Mouse (Mus musculus) forebrain, embryonic 14.5 days (tissue): ENCODE measurements at regions not wholly inside any gene's neighbourhood (a gene's known extent, or its start where the extent isn't known, plus 50 kb on each side); places are given as distances from the start of the nearest gene placed in this dataset.
A peak's percentile ranks its signal among the peaks of the same experiment; 100 is the strongest.

Experiments used
- ATAC-seq: fragments of 200-750 bp; cut with Nextera tagmentation; 2 replicates; pipeline ENCODE4 v1.8.0; 2017; ENCODE audit warnings: mild to moderate bottlenecking, moderate library complexity
- DNase-seq: peaks from one replicate; pipeline ENCODE4 v3.0.0-alpha.2; 2015; ENCODE audit warnings: low spot score
- H3K27ac ChIP-seq: fragments of 300-500 bp; sonication (generic); 2 replicates; pipeline ENCODE4 v1.5.1; 2014; ENCODE audit warnings: low read depth, mild to moderate bottlenecking, control low read depth, low read length, moderate library complexity
- H3K27me3 ChIP-seq: fragments of 300-500 bp; sonication (generic); replicated peaks from 2 replicates; pipeline ENCODE4 v1.6.1; 2014; ENCODE audit warnings: low read length, control low read depth, mixed read lengths; ENCODE audit not compliant: control insufficient read depth, insufficient read depth
- H3K36me3 ChIP-seq: fragments of 300-500 bp; sonication (generic); 2 replicates; pipeline ENCODE4 v1.6.1; 2014; ENCODE audit warnings: low read length, control low read depth; ENCODE audit not compliant: control insufficient read depth, insufficient read depth
- H3K4me1 ChIP-seq: fragments of 300-500 bp; sonication (generic); 2 replicates; pipeline ENCODE4 v1.6.1; 2014; ENCODE audit warnings: antibody characterized with exemption, low read length, control low read depth; ENCODE audit not compliant: control insufficient read depth, insufficient read depth
- H3K4me2 ChIP-seq: fragments of 300-500 bp; sonication (generic); 2 replicates; pipeline ENCODE4 v1.6.1; 2014; ENCODE audit warnings: mild to moderate bottlenecking, control low read depth, low read length
- H3K4me3 ChIP-seq: fragments of 300-500 bp; sonication (generic); 2 replicates; pipeline ENCODE4 v1.5.1; 2014; ENCODE audit warnings: low read depth, low read length, control low read depth
- H3K9ac ChIP-seq: fragments of 300-500 bp; sonication (generic); 2 replicates; pipeline ENCODE4 v1.6.1; 2014; ENCODE audit warnings: mild to moderate bottlenecking, low read length, control low read depth, moderate library complexity
- H3K9me3 ChIP-seq: fragments of 300-500 bp; sonication (generic); replicated peaks from 2 replicates; pipeline ENCODE4 v1.6.1; 2016; ENCODE audit warnings: low read length, control low read depth, mixed read lengths; ENCODE audit not compliant: control insufficient read depth
- WGBS: fragments of 180-500 bp; shearing (Covaris S2); extraction: QIAGEN DNeasy Blood & Tissue Kit; methylation state at CpG from one replicate; pipeline ENCODE4 v1.1.7; 2014; 5-methylcytosine and 5-hydroxymethylcytosine counted together

- 89% methylated on average over 1 of the region's 1 CpGs for WGBS
- H3K4me3 ChIP-seq = no peak overlapping the region
Observed at GRCm38 (mm10) chr14:89242159-89242558, 771.0 kb upstream of the Pcdh20 start.

GRCm38 (mm10) chr14:89236501-89236900 lies 765.3 kb upstream of the Pcdh20 start:
- Histone ChIP-seq H3K4me1 (no peaks in the 10 kb centered on the region), H3K4me2 (no peak overlapping the region), H3K27ac (no peak overlapping the region), H3K9me3 (no peaks in the 10 kb centered on the region), H3K4me3 (no peak overlapping the region), H3K36me3 (no peaks in the 10 kb centered on the region), H3K27me3 (no peaks in the 10 kb centered on the region), H3K9ac (no peak overlapping the region)
- DNase-seq = no peak
- 76% methylated on average over 3 of the region's 3 CpGs for WGBS
- no peak for ATAC-seq

More at GRCm38 (mm10) chr14:89242159-89242558, 771.0 kb upstream of the Pcdh20 start:
- H3K4me1 ChIP-seq = no peaks in the 10 kb centered on the region
- no peak for DNase-seq
- H3K9ac ChIP-seq = no peak overlapping the region
- H3K36me3 ChIP-seq = no peaks in the 10 kb centered on the region
- no peak for ATAC-seq
- no peaks in the 10 kb centered on the region for H3K27me3 ChIP-seq
- no peak overlapping the region for H3K27ac ChIP-seq
- H3K4me2 ChIP-seq = no peak overlapping the region
- H3K9me3 ChIP-seq = no peaks in the 10 kb centered on the region

DNA sequence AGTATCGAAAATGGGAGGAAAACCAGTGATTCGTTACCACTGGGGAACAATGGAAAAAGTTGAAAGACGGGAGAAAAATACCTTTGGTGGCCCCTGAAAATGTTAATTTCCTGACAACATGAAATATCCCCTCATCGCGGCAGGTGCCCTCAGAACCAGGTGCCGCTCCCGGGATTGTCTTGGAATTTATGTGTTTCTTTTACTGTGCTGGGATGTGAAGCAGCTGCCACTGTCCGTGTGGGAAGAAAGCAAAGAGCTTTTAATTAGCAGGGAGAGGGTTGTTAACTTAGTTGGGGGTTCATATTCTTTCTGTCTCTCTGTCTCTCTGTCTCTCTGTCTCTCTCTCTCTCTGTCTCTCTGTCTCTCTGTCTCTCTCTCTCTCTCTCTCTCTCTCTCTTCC lies 759.3 kb upstream of the Pcdh20 start:
- Histone ChIP-seq H3K4me1 (no peaks in the 10 kb centered on the region), H3K4me2 (peak overlapping the region; percentile 16; the same call in 1 of the 2 replicates), H3K36me3 (no peaks in the 10 kb centered on the region), H3K9me3 (no peaks in the 10 kb centered on the region), H3K27ac (no peak overlapping the region), H3K4me3 (no peak overlapping the region), H3K9ac (no peak overlapping the region), H3K27me3 (no peaks in the 10 kb centered on the region)
- no peak for DNase-seq
- no peak for ATAC-seq
- 31% methylated on average over 8 of the region's 8 CpGs for WGBS

DNA sequence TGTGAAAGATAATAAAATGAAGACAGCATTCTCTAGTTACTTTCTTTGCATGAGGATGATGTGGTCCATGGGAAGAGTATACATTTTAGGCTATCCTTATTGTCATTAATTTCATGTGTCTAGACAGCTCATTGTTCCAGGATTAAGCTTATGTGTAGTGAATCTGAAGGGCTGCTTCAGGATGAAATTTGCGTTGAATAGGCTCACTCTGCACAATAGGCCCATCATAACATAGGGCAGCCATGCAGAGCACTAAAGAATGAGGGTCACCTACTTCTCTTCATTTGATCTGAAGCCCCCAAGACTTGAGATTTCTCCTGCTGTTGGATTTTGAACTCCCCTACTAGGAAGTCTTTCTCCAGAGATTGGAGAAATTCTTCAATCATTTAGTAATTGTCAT lies 746.2 kb upstream of the Pcdh20 start:
- Histone ChIP-seq H3K27ac (no peak overlapping the region), H3K4me1 (no peaks in the 10 kb centered on the region), H3K4me3 (no peak overlapping the region), H3K9me3 (no peaks in the 10 kb centered on the region), H3K9ac (no peak overlapping the region), H3K36me3 (no peaks in the 10 kb centered on the region), H3K27me3 (no peaks in the 10 kb centered on the region), H3K4me2 (no peak overlapping the region)
- ATAC-seq (no peak), DNase-seq (no peak)
- WGBS = 26% methylated on average over 1 of the region's 1 CpGs

GRCm38 (mm10) chr14:89181386-89181979 lies 710.3 kb upstream of the Pcdh20 start:
- Histone ChIP-seq H3K27me3 (no peaks in the 10 kb centered on the region), H3K9ac (no peak overlapping the region), H3K4me3 (no peak overlapping the region), H3K36me3 (no peaks in the 10 kb centered on the region), H3K4me2 (no peak overlapping the region), H3K9me3 (no peaks in the 10 kb centered on the region), H3K27ac (no peak overlapping the region), H3K4me1 (no peaks in the 10 kb centered on the region)
- 4% methylated on average over 2 of the region's 2 CpGs for WGBS
- peak; percentile 77 for DNase-seq
- ATAC-seq = peak; percentile 54; the same call in 1 of the 2 replicates

GRCm38 (mm10) chr14:89142994-89143686 lies 671.9 kb upstream of the Pcdh20 start:
- ATAC-seq (peak; percentile 97), DNase-seq (peak; percentile 88)
- 11% methylated on average over 3 of the region's 3 CpGs for WGBS
- Histone ChIP-seq H3K9ac (no peak overlapping the region), H3K4me1 (no peaks in the 10 kb centered on the region), H3K27ac (no peak overlapping the region), H3K36me3 (no peaks in the 10 kb centered on the region), H3K9me3 (no peaks in the 10 kb centered on the region), H3K4me2 (no peak overlapping the region), H3K4me3 (no peak overlapping the region), H3K27me3 (no peaks in the 10 kb centered on the region)

DNA sequence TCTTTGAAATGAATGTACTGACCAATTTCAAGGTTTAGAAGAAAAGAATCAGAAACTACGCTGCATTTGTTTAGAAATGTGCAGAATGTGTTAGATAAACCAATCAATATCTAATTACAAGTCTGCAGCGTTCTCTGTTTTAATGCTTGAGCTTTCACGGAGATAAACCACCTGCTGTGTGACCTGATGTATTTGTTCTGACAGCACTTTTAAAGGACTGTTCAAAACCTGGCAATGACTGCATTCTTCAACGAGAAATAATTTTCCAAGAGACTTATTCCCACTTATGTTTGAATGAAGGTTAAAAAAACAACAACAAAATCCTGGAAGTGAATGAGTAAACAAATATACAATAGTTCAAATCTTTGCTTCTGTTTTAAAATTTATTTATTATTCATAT lies 628.1 kb upstream of the Pcdh20 start:
- no peak overlapping the region for H3K27ac ChIP-seq
- no peaks in the 10 kb centered on the region for H3K9me3 ChIP-seq
- no peak overlapping the region for H3K4me3 ChIP-seq
- no peak overlapping the region for H3K4me2 ChIP-seq
- 15% methylated on average over 4 of the region's 4 CpGs for WGBS
- DNase-seq = no peak
- H3K9ac ChIP-seq = no peak overlapping the region
- no peak for ATAC-seq
- H3K27me3 ChIP-seq = no peaks in the 10 kb centered on the region
- H3K4me1 ChIP-seq = no peaks in the 10 kb centered on the region
- H3K36me3 ChIP-seq = no peaks in the 10 kb centered on the region

- Histone ChIP-seq H3K36me3 (no peaks in the 10 kb centered on the region), H3K4me1 (no peaks in the 10 kb centered on the region), H3K4me2 (no peak overlapping the region), H3K27ac (no peak overlapping the region), H3K27me3 (no peaks in the 10 kb centered on the region), H3K9ac (no peak overlapping the region), H3K9me3 (no peaks in the 10 kb centered on the region), H3K4me3 (no peak overlapping the region)
- 70% methylated on average over 1 of the region's 1 CpGs for WGBS
- DNase-seq (no peak), ATAC-seq (no peak)
Observed at GRCm38 (mm10) chr14:89089661-89090060, 618.5 kb upstream of the Pcdh20 start.

DNA sequence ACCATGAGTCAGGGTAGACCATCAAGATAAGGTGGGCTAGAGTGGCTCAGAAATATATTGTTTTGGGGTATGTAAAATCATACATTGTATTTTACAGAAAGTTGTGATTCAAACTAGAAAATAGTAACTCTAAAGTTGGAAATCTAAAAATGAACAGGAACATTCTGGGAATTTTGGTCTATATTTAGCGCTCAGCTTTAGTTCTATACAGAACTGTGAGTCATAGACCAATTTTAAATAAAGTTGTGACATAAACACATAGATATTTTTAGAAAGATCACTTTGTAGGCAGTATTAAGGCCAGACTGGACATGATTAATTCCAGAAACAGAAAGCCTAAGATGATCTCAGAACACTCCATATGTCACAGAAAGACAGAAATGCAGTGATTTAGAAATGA lies 604.8 kb upstream of the Pcdh20 start:
- H3K4me3 ChIP-seq = no peak overlapping the region
- no peaks in the 10 kb centered on the region for H3K36me3 ChIP-seq
- H3K9ac ChIP-seq = no peak overlapping the region
- H3K27ac ChIP-seq = no peak overlapping the region
- no peaks in the 10 kb centered on the region for H3K27me3 ChIP-seq
- WGBS = 100% methylated on average over 1 of the region's 1 CpGs
- H3K4me2 ChIP-seq = no peak overlapping the region
- no peak for ATAC-seq
- H3K4me1 ChIP-seq = no peaks in the 10 kb centered on the region
- DNase-seq = no peak
- H3K9me3 ChIP-seq = no peaks in the 10 kb centered on the region
